Mouse (Mus musculus) embryonic facial prominence, embryonic 11.5 days (tissue): ENCODE results near the gene Ctf2. TPM values are rescaled to one million over a fixed set of nuclear protein-coding genes. Genes with fewer than 3 reads are reported as not detected.

ENCODE experiments used
- ATAC-seq: fragments of 200-750 bp; cut with Nextera tagmentation; replicated peaks from 2 replicates; pipeline ENCODE4 v1.8.0; 2017; ENCODE audit warnings: low read depth; ENCODE audit not compliant: insufficient number of reproducible peaks, low FRiP score, low TSS enrichment
- DNase-seq: peaks from one replicate; pipeline ENCODE4 v3.0.0-alpha.2; 2015; ENCODE audit warnings: low spot score
- H3K27ac ChIP-seq: fragments of 300-500 bp; sonication (generic); replicated peaks from 2 replicates; pipeline ENCODE4 v1.5.1; 2014; ENCODE audit warnings: mild to moderate bottlenecking, low read depth, low read length, control low read depth
- H3K27me3 ChIP-seq: fragments of 300-500 bp; sonication (generic); 2 replicates; pipeline ENCODE4 v1.6.1; 2014; ENCODE audit warnings: mild to moderate bottlenecking, low read length, moderate library complexity, mixed read lengths; ENCODE audit not compliant: control insufficient read depth, insufficient read depth
- H3K36me3 ChIP-seq: fragments of 300-500 bp; sonication (generic); replicated peaks from 2 replicates; pipeline ENCODE4 v1.6.1; 2014; ENCODE audit warnings: low read depth, mild to moderate bottlenecking, low read length, moderate library complexity, mixed read lengths; ENCODE audit not compliant: control insufficient read depth, insufficient read depth
- H3K4me1 ChIP-seq: fragments of 300-500 bp; sonication (generic); 2 replicates; pipeline ENCODE4 v1.6.1; 2014; ENCODE audit warnings: low read length, mixed read lengths; ENCODE audit not compliant: control insufficient read depth, insufficient read depth
- H3K4me2 ChIP-seq: fragments of 300-500 bp; sonication (generic); 2 replicates; pipeline ENCODE4 v1.6.1; 2014; ENCODE audit warnings: low read depth, mild to moderate bottlenecking, control low read depth, low read length, moderate library complexity
- H3K4me3 ChIP-seq: fragments of 300-500 bp; sonication (generic); 2 replicates; pipeline ENCODE4 v1.5.1; 2014; ENCODE audit warnings: low read depth, low read length, control low read depth
- H3K9ac ChIP-seq: fragments of 300-500 bp; sonication (generic); replicated peaks from 2 replicates; pipeline ENCODE4 v1.6.1; 2014; ENCODE audit warnings: mild to moderate bottlenecking, control low read depth, low read length
- H3K9me3 ChIP-seq: fragments of 300-500 bp; sonication (generic); replicated peaks from 2 replicates; pipeline ENCODE4 v1.6.1; 2016; ENCODE audit warnings: mild to moderate bottlenecking, low read length, inconsistent platforms, mixed read lengths; ENCODE audit not compliant: control insufficient read depth
- WGBS: fragments of 180-500 bp; shearing (Covaris S2); extraction: QIAGEN DNeasy Blood & Tissue Kit; methylation state at CpG from one replicate; pipeline ENCODE4 v1.1.7; 2014; 5-methylcytosine and 5-hydroxymethylcytosine counted together
- polyA plus RNA-seq: library from polyadenylated mRNA; unstranded; fragments of >200 nt; fragmentation: Nextera tagmentation; extraction: Ambion mirVana; gene quantifications from 2 replicates; pipeline ENCODE4 v1.2.1, GENCODE M21; 2014

Ctf2 gene
- polyA plus RNA-seq, 1 experiment from 2014 or later, result 0.15 TPM

DNA sequence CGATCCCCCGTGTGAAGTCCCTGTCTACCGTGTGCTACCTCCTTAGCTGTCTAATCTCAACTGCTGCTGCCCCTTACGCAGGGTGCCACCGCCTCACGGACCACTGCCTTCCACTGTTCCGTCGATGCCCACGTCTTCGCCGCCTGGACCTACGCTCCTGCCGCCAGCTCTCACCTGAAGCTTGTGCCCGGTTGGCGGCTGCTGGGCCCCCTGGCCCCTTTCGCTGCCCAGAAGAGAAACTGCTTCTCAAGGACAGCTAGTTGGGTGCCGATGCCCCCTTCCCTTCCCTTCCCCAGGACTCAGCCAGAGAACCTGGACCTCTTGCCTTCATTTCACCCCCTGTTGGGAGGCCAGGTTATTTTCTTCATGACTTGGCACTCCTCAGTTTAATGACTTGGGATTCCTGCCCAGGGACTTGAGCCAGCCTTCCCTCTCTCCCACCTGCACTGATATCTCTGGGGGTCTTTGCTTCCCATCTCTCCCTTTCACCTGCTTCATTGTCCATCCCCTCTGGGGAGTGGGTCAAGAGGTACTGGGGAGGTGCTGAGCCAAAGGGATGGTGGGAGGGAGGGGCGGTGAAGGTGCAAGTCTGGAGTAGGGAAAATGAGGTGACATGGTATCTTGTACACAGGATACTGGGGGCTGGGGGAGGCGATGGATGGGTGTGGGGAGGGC, 35.8 kb upstream of the Ctf2 start:
- Histone ChIP-seq H3K4me2 (no peak overlapping the region), H3K27me3 (no peaks in the 10 kb centered on the region), H3K36me3 (peaks cover 10% of the 10 kb centered on the region), H3K27ac (no peak overlapping the region), H3K9me3 (no peaks in the 10 kb centered on the region), H3K9ac (no peak overlapping the region), H3K4me3 (no peak overlapping the region), H3K4me1 (peaks cover 2% of the 10 kb centered on the region; the same call in 1 of the 2 replicates)
- DNase-seq, result no peak
- 93% methylated on average over 19 of the region's 19 CpGs for WGBS
- ATAC-seq, result no peak

DNA sequence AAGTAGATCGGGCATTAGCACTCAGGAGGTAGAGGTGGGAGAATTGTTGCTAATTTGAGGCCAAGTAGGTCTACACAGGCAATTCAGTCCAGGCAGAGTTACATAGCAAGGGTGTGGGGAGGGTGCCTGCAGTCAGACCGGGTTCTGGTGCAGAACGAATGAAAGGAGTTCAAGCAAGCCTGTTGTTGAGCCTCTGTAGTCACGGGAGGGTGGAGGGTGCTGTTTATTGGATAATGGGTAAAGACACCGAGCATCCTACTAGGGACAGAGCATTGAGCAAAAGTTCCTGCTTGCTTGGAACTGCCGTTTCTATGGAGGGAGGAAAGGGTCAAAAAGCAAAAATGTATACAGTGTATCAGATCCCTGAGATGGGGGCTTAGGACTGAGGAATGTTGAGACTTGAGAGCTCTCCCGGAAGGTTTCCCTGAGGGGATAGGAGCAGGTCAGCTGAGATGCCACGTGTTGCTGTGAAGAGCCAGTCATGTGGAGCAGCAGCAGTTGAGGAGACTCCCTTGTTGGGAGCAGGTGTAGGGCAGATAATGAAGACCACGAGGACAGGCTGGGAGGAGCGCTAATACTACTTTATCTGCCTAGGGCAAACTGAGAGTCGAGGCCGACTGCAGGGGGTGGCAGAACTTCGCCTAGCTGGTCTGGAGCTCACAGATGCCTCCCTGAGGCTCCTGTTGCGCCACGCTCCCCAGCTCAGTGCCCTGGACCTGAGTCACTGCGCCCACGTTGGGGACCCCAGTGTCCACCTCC, 35.1 kb upstream of the Ctf2 start:
- H3K4me3 ChIP-seq, result no peak overlapping the region
- WGBS, result 81% methylated on average over 17 of the region's 17 CpGs
- no peaks in the 10 kb centered on the region for H3K9me3 ChIP-seq

DNA sequence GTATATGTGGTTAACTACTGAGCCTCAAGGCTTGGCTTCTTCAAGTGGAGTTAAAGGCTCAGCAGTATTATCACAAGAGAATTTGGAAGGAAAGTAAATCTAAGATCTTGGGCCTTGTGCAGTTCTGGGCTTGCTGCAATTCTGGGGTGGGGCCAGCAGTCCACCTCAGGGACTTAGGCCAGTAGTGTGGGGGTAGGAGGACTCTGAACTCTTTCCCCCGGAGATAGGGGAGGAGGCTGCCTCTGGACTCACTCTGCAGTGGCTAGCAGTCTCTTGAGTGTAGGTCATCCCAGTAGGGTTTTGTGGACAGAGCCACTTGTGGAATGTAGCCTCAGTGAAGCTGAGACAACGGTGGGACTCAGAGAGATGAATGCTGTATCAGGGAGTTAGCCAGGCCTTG, 33.8 kb upstream of the Ctf2 start:
- H3K36me3 ChIP-seq, result peaks cover 10% of the 10 kb centered on the region
- H3K4me3 ChIP-seq, result no peak overlapping the region
- DNase-seq (no peak), ATAC-seq (no peak)
- no peak overlapping the region for H3K9ac ChIP-seq
- 91% methylated on average over 2 of the region's 2 CpGs for WGBS
- H3K9me3 ChIP-seq, result no peaks in the 10 kb centered on the region
- H3K4me2 ChIP-seq, result no peak overlapping the region
- no peaks in the 10 kb centered on the region for H3K27me3 ChIP-seq
- no peak overlapping the region for H3K27ac ChIP-seq
- H3K4me1 ChIP-seq, result peaks cover 2% of the 10 kb centered on the region; the same call in 1 of the 2 replicates

More for the DNA sequence above, 35.1 kb upstream of the Ctf2 start:
- Histone ChIP-seq H3K27me3 (no peaks in the 10 kb centered on the region), H3K9ac (no peak overlapping the region), H3K4me1 (peaks cover 2% of the 10 kb centered on the region; the same call in 1 of the 2 replicates), H3K36me3 (peaks cover 10% of the 10 kb centered on the region), H3K27ac (no peak overlapping the region), H3K4me2 (no peak overlapping the region)
- ATAC-seq (no peak), DNase-seq (no peak)

DNA sequence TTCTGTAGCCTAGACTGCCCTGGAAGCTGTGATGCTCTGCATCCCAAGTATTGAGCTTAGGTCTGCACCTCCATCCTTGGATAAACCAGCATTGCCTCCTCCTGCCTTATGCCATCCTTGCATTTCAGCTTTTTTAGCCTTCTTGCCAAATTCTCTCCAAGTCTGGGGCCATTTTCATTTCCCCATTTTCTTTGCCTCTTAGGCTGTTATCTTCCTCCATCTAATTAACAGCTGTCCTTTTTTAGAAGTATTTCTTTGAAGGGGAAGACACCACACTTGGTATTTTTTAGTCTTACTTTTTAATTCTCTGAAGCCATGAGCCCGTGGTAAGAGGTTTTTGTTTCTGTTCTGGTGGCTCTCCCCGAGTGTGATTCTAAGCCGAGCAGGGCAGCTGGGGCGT, 31.7 kb upstream of the Ctf2 start:
- Histone ChIP-seq H3K27me3 (no peaks in the 10 kb centered on the region), H3K36me3 (peaks cover 10% of the 10 kb centered on the region), H3K27ac (no peak overlapping the region), H3K4me1 (no peaks in the 10 kb centered on the region; the same call in 1 of the 2 replicates), H3K9ac (no peak overlapping the region), H3K9me3 (no peaks in the 10 kb centered on the region), H3K4me3 (no peak overlapping the region), H3K4me2 (no peak overlapping the region)
- ATAC-seq, result no peak
- DNase-seq, result no peak
- WGBS, result 89% methylated on average over 4 of the region's 4 CpGs

DNA sequence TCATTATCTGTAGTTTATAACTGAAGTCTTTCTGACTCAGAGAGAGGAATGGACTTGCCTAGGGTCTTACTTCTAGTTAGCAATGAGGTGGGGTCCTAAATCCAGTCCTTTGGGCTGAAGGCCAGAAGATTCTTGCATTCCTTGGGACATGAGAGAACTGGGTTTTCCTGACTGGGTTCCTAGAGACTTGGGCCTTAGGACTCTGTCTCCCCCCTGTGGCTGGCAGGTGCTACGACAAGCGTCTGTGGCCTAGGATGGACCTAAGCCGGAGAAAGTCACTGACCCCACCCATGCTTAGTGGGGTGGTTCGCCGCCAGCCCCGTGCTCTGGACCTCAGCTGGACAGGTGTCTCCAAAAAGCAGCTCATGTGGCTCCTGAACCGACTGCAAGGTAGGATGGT, 29.1 kb upstream of the Ctf2 start:
- peaks cover 10% of the 10 kb centered on the region for H3K36me3 ChIP-seq
- H3K27me3 ChIP-seq, result no peaks in the 10 kb centered on the region
- H3K9me3 ChIP-seq, result no peaks in the 10 kb centered on the region
- ATAC-seq (no peak), DNase-seq (peak; percentile 79)
- no peak overlapping the region for H3K4me3 ChIP-seq
- no peak overlapping the region for H3K27ac ChIP-seq
- WGBS, result 56% methylated on average over 7 of the region's 7 CpGs
- no peak overlapping the region for H3K4me2 ChIP-seq
- no peaks in the 10 kb centered on the region; the same call in 1 of the 2 replicates for H3K4me1 ChIP-seq
- H3K9ac ChIP-seq, result no peak overlapping the region

DNA sequence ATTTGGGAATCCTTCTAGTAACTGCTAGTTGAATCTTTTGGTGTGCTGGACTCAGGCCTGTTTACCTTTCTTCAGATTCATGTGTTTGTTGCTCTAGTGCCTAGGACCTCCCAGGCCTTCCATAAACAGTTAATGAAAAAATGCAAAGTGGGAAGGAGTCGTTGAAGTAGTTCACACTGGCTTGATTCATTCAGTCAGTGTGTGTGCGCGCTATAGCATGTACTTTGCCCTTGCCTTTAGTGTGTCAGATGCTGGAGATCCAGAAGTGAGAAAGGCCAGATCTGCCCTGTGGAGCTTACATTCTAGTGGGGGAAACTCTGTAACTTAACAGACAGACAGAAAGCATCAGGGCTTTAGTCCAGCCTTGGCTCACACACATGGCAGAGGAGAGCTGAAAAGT, 28.5 kb upstream of the Ctf2 start:
- Histone ChIP-seq H3K27me3 (no peaks in the 10 kb centered on the region), H3K36me3 (peaks cover 6% of the 10 kb centered on the region; the same call in 1 of the 2 replicates), H3K4me1 (no peaks in the 10 kb centered on the region; the same call in 1 of the 2 replicates), H3K27ac (no peak overlapping the region), H3K9me3 (no peaks in the 10 kb centered on the region), H3K4me3 (no peak overlapping the region), H3K9ac (no peak overlapping the region), H3K4me2 (no peak overlapping the region)
- 87% methylated on average over 3 of the region's 3 CpGs for WGBS
- DNase-seq (no peak), ATAC-seq (no peak)

DNA sequence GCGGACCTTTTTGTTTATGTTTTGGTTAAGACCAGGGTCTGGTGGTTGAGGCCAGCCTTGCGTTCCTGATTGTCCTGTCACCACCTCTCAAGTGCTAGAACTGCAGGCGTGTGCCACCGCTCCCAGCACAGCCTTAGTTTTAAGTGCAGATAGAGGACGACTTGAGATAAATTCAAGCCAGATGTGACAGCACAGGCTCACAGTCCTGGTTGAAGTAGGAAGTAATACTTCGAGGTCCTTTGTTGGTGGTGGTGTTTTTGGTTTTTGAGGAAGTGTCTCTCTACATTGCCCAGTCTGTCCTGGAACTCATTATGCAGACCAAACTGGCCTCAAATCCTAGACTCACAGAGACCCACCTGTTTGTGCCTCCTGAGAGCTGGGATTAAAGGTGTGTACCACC, 27.8 kb upstream of the Ctf2 start:
- Histone ChIP-seq H3K9ac (no peak overlapping the region), H3K27me3 (no peaks in the 10 kb centered on the region), H3K36me3 (peaks cover 5% of the 10 kb centered on the region), H3K4me1 (no peaks in the 10 kb centered on the region; the same call in 1 of the 2 replicates), H3K27ac (peak overlapping the region; percentile 20; the same call in 1 of the 2 replicates), H3K4me2 (no peak overlapping the region), H3K4me3 (no peak overlapping the region), H3K9me3 (no peaks in the 10 kb centered on the region)
- peak; percentile 41 for DNase-seq
- WGBS, result 33% methylated on average over 6 of the region's 6 CpGs
- no peak for ATAC-seq

DNA sequence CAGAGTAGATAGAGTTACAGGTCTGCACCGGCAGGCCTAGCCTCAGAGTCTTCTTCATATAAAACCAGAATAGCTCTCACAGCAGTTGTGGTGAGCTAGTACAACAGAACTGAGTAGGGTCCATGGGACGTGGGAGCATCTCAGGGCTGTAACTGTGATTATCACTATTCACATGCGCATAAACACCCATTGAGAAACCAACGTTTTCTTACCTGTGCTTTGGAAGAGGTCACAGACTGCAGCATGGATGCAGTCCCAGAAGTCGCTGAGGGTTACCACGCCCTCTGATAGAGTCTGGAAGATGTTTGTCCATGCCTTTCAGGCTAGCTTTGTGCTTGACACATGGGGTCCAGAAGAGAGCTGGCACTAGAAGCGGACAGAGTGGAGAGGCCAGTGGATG, 21.8 kb upstream of the Ctf2 start:
- H3K9ac ChIP-seq, result no peak overlapping the region
- DNase-seq (no peak), ATAC-seq (no peak)
- H3K4me3 ChIP-seq, result no peak overlapping the region
- H3K9me3 ChIP-seq, result no peaks in the 10 kb centered on the region
- no peak overlapping the region for H3K27ac ChIP-seq
- H3K4me2 ChIP-seq, result no peak overlapping the region
- no peaks in the 10 kb centered on the region for H3K27me3 ChIP-seq
- H3K4me1 ChIP-seq, result no peaks in the 10 kb centered on the region
- WGBS, result 86% methylated on average over 7 of the region's 7 CpGs
- H3K36me3 ChIP-seq, result peaks cover 33% of the 10 kb centered on the region
